Mouse (Mus musculus) Patski (cell line): Measurements from ENCODE around the gene Gpr27. TPM values are rescaled to one million over a fixed set of nuclear protein-coding genes. Genes with fewer than 3 reads are reported as not detected.

ENCODE experiments used
- ATAC-seq: fragments of 100-300 bp; one replicate; pipeline ENCODE4 v1.8.0; 2021
- CTCF ChIA-PET: fragments of 350-600 bp; sonication (Branson Sonifier 250); formaldehyde crosslinking; loops from one replicate; lab custom pipeline; 2022; ENCODE audit warnings: inconsistent platforms; lab: Charles Lee
- POLR2A ChIA-PET: fragments of 350-600 bp; sonication (Branson Sonifier 250); formaldehyde crosslinking; loops from one replicate; lab custom pipeline; 2022; ENCODE audit warnings: antibody characterized with exemption, inconsistent platforms; lab: Charles Lee
- DNase-seq: peaks from one replicate; pipeline ENCODE4 v3.0.0-alpha.2; 2011; ENCODE audit warnings: low read depth, low spot score
- H3K27me3 ChIP-seq: fragments of 371-371 bp; one replicate; pipeline ENCODE4 v1.5.1; 2021
- CTCF ChIP-seq: fragments of 100-300 bp; IDR thresholded peaks from one replicate; pipeline ENCODE4 v1.5.1; 2021
- in situ Hi-C: fragments of 300-500 bp; cut with MboI; formaldehyde crosslinking; loops from 3 replicates; pipeline ENCODE4 v1.11.1; 2018; ENCODE audit warnings: low pct_unique_long_range_greater_than_20kb, mixed read lengths
- polyA plus RNA-seq: library from polyadenylated mRNA; unstranded; gene quantifications from one replicate; pipeline ENCODE4 v1.2.3, GENCODE M21; 2021

The Gpr27 gene
- 11.2 TPM for polyA plus RNA-seq

GRCm38 (mm10) chr6:99692206-99692915 lies at the start of gene Gpr27:
Gpr27 (plus strand) TSS chr6:99692679.
- no peak for DNase-seq
- in situ Hi-C loops, result no loop called here
- peaks cover 7% of the 10 kb centered on the region for H3K27me3 ChIP-seq
- ATAC-seq, result peak; percentile 38
- ChIA-PET POLR2A (no interaction called here), CTCF (no interaction called here)
- TF ChIP-seq CTCF, result no peak

GRCm38 (mm10) chr6:99643439-99644199 lies 48.9 kb upstream of the Gpr27 start:
- in situ Hi-C loops, result no loop called here
- TF ChIP-seq CTCF, result no peak

DNA sequence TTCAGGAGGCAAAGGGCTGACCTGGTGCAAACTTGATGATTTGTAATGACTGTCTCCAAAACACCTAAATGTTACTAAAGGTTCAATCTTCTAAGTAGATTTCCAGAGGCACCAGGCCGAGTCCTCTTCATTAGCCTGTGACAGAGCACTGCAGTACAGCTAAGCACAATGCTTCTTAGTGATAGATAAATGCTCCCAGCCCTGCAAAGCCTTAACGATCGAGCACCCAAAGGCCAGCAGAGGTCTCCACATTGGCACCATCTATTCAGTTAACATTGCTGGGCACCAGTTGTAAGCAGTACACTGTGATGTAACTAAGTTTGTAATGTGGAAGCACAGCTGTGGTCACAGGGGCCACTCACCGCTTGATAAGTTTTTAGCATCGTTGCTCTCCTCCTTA lies 48.1 kb upstream of the Gpr27 start:
- H3K27me3 ChIP-seq, result no peaks in the 10 kb centered on the region
- TF ChIP-seq CTCF, result no peak
- ChIA-PET POLR2A (no interaction called here), CTCF (interaction anchor here (1.1 kb wide), 1 partner anchor 17 kb away, joined by 3 read pairs; no protein-coding TSS in a partner anchor)
- no peak for DNase-seq
- in situ Hi-C loops, result no loop called here
- ATAC-seq, result no peak

More at GRCm38 (mm10) chr6:99643439-99644199, 48.9 kb upstream of the Gpr27 start:
- POLR2A ChIA-PET, result no interaction called here
- DNase-seq (no peak), ATAC-seq (no peak)
- CTCF ChIA-PET, result no interaction called here
- H3K27me3 ChIP-seq, result no peaks in the 10 kb centered on the region

DNA sequence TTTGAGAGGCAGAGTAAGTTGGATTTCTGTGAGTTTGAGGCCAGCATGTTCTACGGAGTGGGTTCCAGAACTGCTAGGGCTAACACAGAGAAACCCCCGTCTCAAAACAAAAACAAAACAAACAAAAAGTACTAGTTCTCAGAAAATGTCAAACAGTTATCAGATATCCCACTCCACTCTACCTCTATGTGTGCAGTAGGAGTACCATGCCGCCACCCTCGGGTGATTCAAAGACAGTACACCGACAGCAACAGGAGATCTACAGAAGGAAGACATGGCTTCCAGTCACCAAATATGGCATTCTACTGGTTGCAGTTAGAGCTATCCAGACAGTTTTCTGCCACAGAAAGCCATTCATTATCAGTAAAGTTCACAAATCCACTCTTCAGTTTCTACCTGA lies 47.6 kb upstream of the Gpr27 start:
- TF ChIP-seq CTCF, result no peak
- H3K27me3 ChIP-seq, result no peaks in the 10 kb centered on the region
- ChIA-PET CTCF (interaction anchor here (0.7 to 1.1 kb wide), 2 partner anchors 12 to 17 kb away, joined by 3 read pairs; no protein-coding TSS in a partner anchor), POLR2A (no interaction called here)
- in situ Hi-C loops, result no loop called here
- DNase-seq (no peak), ATAC-seq (no peak)

DNA sequence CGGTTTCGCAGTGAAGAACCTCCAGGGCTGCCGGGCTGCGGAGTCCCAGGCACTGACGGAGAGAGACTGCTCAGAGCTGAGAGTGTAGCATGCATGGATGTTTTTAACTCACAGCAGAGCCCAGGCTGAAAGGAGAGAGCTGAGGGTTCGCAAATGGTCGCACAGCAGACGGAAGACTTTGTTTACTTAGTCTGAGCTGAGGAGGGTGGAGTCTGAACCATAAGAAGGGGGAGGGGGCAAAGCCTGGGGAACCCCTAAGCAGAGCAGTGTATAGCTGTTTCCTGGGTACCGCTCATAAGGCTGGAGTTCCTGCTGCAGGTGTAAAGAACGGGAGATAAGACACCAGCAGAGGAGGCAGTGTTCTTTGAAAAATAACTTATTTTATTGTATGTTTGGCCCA lies 46.1 kb upstream of the Gpr27 start:
- no peak for DNase-seq
- in situ Hi-C loops, result no loop called here
- ATAC-seq, result no peak
- no peak for TF ChIP-seq CTCF
- H3K27me3 ChIP-seq, result no peaks in the 10 kb centered on the region
- ChIA-PET CTCF (no interaction called here), POLR2A (no interaction called here)

DNA sequence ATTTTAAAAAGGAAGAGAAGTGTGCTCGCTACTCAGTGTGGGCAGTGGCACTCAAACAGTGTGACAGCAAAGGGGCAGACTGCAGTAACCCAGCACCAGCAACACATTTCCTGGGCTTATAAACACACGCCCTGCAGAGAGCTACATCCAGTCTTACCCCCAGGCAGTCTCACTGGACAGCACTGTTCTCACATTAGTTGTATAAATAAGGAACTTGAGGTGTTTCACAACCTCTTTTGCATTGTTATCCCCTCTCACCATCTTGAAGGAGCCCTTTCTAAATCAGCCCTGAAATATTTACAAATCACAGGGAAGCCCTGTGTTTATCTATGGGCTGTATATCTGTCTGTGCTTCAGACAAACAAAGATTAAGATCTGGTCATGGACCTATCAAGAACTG lies 43.2 kb upstream of the Gpr27 start:
- in situ Hi-C loops, result no loop called here
- ATAC-seq (no peak), DNase-seq (no peak)

GRCm38 (mm10) chr6:99652341-99652740 lies 40.1 kb upstream of the Gpr27 start:
- DNase-seq (no peak), ATAC-seq (no peak)
- H3K27me3 ChIP-seq, result no peaks in the 10 kb centered on the region
- ChIA-PET CTCF (interaction anchor here (1.4 kb wide), 1 partner anchor 10 kb away, joined by 3 read pairs; no protein-coding TSS in a partner anchor), POLR2A (interaction anchor here (1.0 kb wide), 1 partner anchor 11 kb away, joined by 5 read pairs; no protein-coding TSS in a partner anchor)
- in situ Hi-C loops, result no loop called here
- TF ChIP-seq CTCF, result no peak

More for the DNA sequence above, 43.2 kb upstream of the Gpr27 start:
- ChIA-PET CTCF (no interaction called here), POLR2A (no interaction called here)
- no peak for TF ChIP-seq CTCF
- H3K27me3 ChIP-seq, result no peaks in the 10 kb centered on the region

GRCm38 (mm10) chr6:99654343-99654742 lies 38.1 kb upstream of the Gpr27 start:
- in situ Hi-C loops, result no loop called here
- POLR2A ChIA-PET, result no interaction called here
- H3K27me3 ChIP-seq, result no peaks in the 10 kb centered on the region
- no peak for ATAC-seq
- TF ChIP-seq CTCF, result no peak
- CTCF ChIA-PET, result no interaction called here
- no peak for DNase-seq

- no peak for TF ChIP-seq CTCF
- ATAC-seq (no peak), DNase-seq (no peak)
- no peaks in the 10 kb centered on the region for H3K27me3 ChIP-seq
- ChIA-PET POLR2A (interaction anchor here (0.6 kb wide), 1 partner anchor 480 kb away, joined by 3 read pairs; no protein-coding TSS in a partner anchor), CTCF (no interaction called here)
- in situ Hi-C loops, result no loop called here
These were observed 37.0 kb upstream of the Gpr27 start for GRCm38 (mm10) chr6:99655488-99655887.

DNA sequence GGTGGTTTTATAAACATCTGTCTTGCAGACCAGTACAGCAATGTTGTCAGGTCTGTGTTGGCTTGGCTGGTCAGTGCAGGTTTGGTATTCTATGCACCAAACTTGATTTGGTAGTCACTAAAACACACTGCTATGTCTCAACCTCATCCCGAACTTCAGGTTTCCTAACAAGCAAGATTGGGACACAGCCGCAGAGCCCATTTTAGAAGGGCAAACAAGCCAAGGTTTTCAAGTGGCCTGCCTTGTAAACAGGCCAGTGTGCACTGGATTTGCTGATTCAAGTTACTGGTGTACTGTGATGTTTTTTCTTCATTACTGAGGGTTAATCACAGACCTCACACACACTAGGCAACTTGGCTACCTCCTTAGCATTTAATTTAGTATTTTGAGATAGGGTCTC lies 36.4 kb upstream of the Gpr27 start:
- no peak for ATAC-seq
- TF ChIP-seq CTCF, result no peak
- in situ Hi-C loops, result no loop called here
- ChIA-PET POLR2A (no interaction called here), CTCF (no interaction called here)
- no peak for DNase-seq
- no peaks in the 10 kb centered on the region for H3K27me3 ChIP-seq

- no peak for ATAC-seq
- POLR2A ChIA-PET, result no interaction called here
- no peak for TF ChIP-seq CTCF
- in situ Hi-C loops, result no loop called here
- H3K27me3 ChIP-seq, result no peaks in the 10 kb centered on the region
- CTCF ChIA-PET, result no interaction called here
- DNase-seq, result no peak
These were observed 33.9 kb upstream of the Gpr27 start for GRCm38 (mm10) chr6:99658586-99658985.
